Mouse (Mus musculus) bone marrow, adult 2 months (tissue): Measurements from ENCODE around the gene Abcd1.

Experiments used
- CTCF ChIP-seq: fragments of 200-500 bp; IDR thresholded peaks from 2 replicates; pipeline ENCODE4 v1.5.1; 2011; ENCODE audit warnings: low read length, control low read depth; ENCODE audit not compliant: control insufficient read depth, insufficient read depth
- POLR2A ChIP-seq: fragments of 200-500 bp; IDR thresholded peaks from 2 replicates; pipeline ENCODE4 v1.6.1; 2011; ENCODE audit warnings: low read depth, mild to moderate bottlenecking, control low read depth, low read length, borderline replicate concordance; ENCODE audit not compliant: control insufficient read depth

GRCm38 (mm10) chrX:73700472-73700871 lies 15.9 kb upstream of the Abcd1 start:
- TF ChIP-seq CTCF (no peak), POLR2A (no peak)
